Mouse (Mus musculus) embryo, embryonic 11 days (tissue): ENCODE measurements around the gene Os9.
A peak's percentile ranks its signal among the peaks of the same experiment; 100 is the strongest.
"Not testable (repeated sequence)": the region's sequence is repeated elsewhere in the genome, so short reads cannot be mapped to it uniquely, and the experiment has no call there.

Experiments used
- DNase-seq: peaks from one replicate; pipeline ENCODE4 v3.0.0-alpha.2; 2015

Gene Os9

GRCm38 (mm10) chr10:127144536-127144935 is 23.6 kb upstream of the Os9 start:
- DNase-seq, result no peak

GRCm38 (mm10) chr10:127143228-127143627 is 22.3 kb upstream of the Os9 start:
- no peak for DNase-seq

GRCm38 (mm10) chr10:127141500-127141899 is 20.6 kb upstream of the Os9 start:
- no peak for DNase-seq

GRCm38 (mm10) chr10:127140971-127141370 is 20.0 kb upstream of the Os9 start:
- DNase-seq, result no peak

- no peak for DNase-seq
These were observed 17.6 kb upstream of the Os9 start for GRCm38 (mm10) chr10:127138328-127139141.

- no peak for DNase-seq
These were observed 17.0 kb upstream of the Os9 start for GRCm38 (mm10) chr10:127137896-127138295.

GRCm38 (mm10) chr10:127136510-127136909 is 15.6 kb upstream of the Os9 start:
- DNase-seq, result no peak

GRCm38 (mm10) chr10:127135118-127135836 is 14.3 kb upstream of the Os9 start:
- no peak for DNase-seq

- DNase-seq, result not testable (repeated sequence)
These were observed 13.6 kb upstream of the Os9 start for GRCm38 (mm10) chr10:127134394-127135035.

- no peak for DNase-seq
These were observed 11.5 kb upstream of the Os9 start for GRCm38 (mm10) chr10:127132469-127132868.

- DNase-seq, result no peak
These were observed 8.5 kb upstream of the Os9 start for GRCm38 (mm10) chr10:127129431-127129830.

GRCm38 (mm10) chr10:127127711-127128279 is 6.9 kb upstream of the Os9 start:
- DNase-seq, result no peak

GRCm38 (mm10) chr10:127126579-127126978 is 5.6 kb upstream of the Os9 start:
- DNase-seq, result no peak

- DNase-seq, result peak; percentile 56
These were observed 4.5 kb upstream of the Os9 start for GRCm38 (mm10) chr10:127125210-127126001.

GRCm38 (mm10) chr10:127123436-127123805 is 2.5 kb upstream of the Os9 start:
- peak; percentile 77 for DNase-seq

GRCm38 (mm10) chr10:127122784-127123435 is 2.0 kb upstream of the Os9 start:
- DNase-seq, result peak; percentile 74

GRCm38 (mm10) chr10:127122018-127122417 is 1.1 kb upstream of the Os9 start:
- no peak for DNase-seq

- DNase-seq, result no peak
These were observed 448 bp downstream of the Os9 start for GRCm38 (mm10) chr10:127120301-127121065.

- no peak for DNase-seq
These were observed 1.7 kb downstream of the Os9 start for GRCm38 (mm10) chr10:127119229-127119628.

GRCm38 (mm10) chr10:127118470-127118869 is 2.5 kb downstream of the Os9 start:
- DNase-seq, result no peak

- no peak for DNase-seq
These were observed 5.9 kb downstream of the Os9 start for GRCm38 (mm10) chr10:127115068-127115467.
